Mouse (Mus musculus): Measurements from ENCODE around the gene Mat1a.

- TF ChIP-seq CTCF (IDR thresholded peaks at IDR 0.05; ENCODE audit: borderline replicate concordance, insufficient read depth, low read depth, low read length) (no peak), POLR2A (IDR thresholded peaks at IDR 0.05; ENCODE audit: borderline replicate concordance, insufficient read depth, low read length) (no peak)
Observed at GRCm38 (mm10) chr14:41167278-41167677, 62.4 kb downstream of the Mat1a start.

Data from cerebellum, adult 2 months (tissue).